Mouse (Mus musculus) left cerebral cortex, adult 6 months (tissue): Measurements from ENCODE around the gene Ccdc63. TPM values are rescaled to one million over a fixed set of nuclear protein-coding genes. Genes with fewer than 3 reads are reported as not detected.

Source experiments
- long read RNA-seq, 2 experiments: library from polyadenylated mRNA; unstranded; transcript quantifications; one replicate each; pipeline ENCODE4 v2.0.0; 2019 to 2020
- polyA plus RNA-seq: library from polyadenylated mRNA; unstranded; fragments of <200 nt; fragmentation: Nextera tagmentation; gene quantifications from 2 replicates; pipeline ENCODE4 v1.2.3, GENCODE M21; 2021

Gene Ccdc63
- 0.14 and 0.27 TPM in 2 replicates for polyA plus RNA-seq
- long read RNA-seq, experiment 1, result 0 reads
- long read RNA-seq, experiment 2, partial matches to known transcripts, result 0 of 1 reads
- long read RNA-seq, experiment 2, other reads (novel, unspliced or antisense), result 1 of 1 reads

DNA sequence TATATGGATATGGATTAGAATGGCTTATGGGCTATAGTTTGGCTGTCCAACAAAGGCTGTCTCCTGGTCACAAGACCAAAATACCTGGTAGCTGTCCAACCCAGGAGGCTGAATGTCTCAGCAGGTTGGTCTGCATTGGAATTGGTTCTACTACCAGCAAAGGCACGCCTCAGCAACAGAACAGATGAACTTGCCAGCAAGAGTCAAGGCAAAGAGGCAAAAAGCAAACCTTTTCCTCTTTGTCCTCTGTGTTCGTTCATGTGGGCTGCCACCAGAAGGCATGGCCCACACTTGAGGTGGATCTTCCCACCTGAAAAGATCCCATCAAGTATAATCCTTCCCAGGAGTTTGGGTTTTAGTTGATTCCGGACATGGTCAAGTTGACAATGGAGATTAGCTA is at the start of gene Ccdc63:
Ccdc63 (minus strand) TSS at position 101 of the 400 bp plus-strand sequence.

GRCm38 (mm10) chr5:122157827-122158381 is 17.3 kb upstream of the Ccdc63 start, which contains the start of gene Ppp1cc:
Gene Ppp1cc, plus strand, starts transcription at chr5:122158278.

Other genes starting within 250 kb of the Ccdc63 start
- 23.2 and 31.3 TPM in 2 replicates for gene Cux2, start 90.7 kb downstream of the Ccdc63 start, polyA plus RNA-seq
- gene Myl2, start 39.9 kb downstream of the Ccdc63 start, polyA plus RNA-seq, result 2.7 and 3.6 TPM in 2 replicates
- gene Ppp1cc, start 17.5 kb upstream of the Ccdc63 start, polyA plus RNA-seq, result 31.6 and 137 TPM in 2 replicates
- gene Hvcn1, start 66.0 kb upstream of the Ccdc63 start, polyA plus RNA-seq, result 3.3 and 3.4 TPM in 2 replicates
- 1.5 and 1.9 TPM in 2 replicates for gene Tctn1, start 123.6 kb upstream of the Ccdc63 start, polyA plus RNA-seq
- 8.5 and 13.9 TPM in 2 replicates for gene Pptc7, start 143.5 kb upstream of the Ccdc63 start, polyA plus RNA-seq
- gene Rad9b, start 213.4 kb upstream of the Ccdc63 start, polyA plus RNA-seq, result 3.1 and 4.8 TPM in 2 replicates
- 340 and 432 TPM in 2 replicates for gene Vps29, start 213.5 kb upstream of the Ccdc63 start, polyA plus RNA-seq
- 28.4 and 35.3 TPM in 2 replicates for gene Gpn3, start 231.1 kb upstream of the Ccdc63 start, polyA plus RNA-seq
- 106 and 121 TPM in 2 replicates for gene Fam216a, start 231.5 kb upstream of the Ccdc63 start, polyA plus RNA-seq